Mouse (Mus musculus) heart, postnatal 0 days (tissue): ENCODE measurements around the gene Ankrd44.

Experiments
- CTCF ChIP-seq: IDR thresholded peaks from 2 replicates; pipeline ENCODE4 v1.5.1; 2016; ENCODE audit warnings: antibody characterized with exemption, control low read depth, low read depth
- EP300 ChIP-seq: IDR thresholded peaks from 2 replicates; pipeline ENCODE4 v1.6.1; 2016; ENCODE audit warnings: antibody characterized with exemption, low read depth

DNA sequence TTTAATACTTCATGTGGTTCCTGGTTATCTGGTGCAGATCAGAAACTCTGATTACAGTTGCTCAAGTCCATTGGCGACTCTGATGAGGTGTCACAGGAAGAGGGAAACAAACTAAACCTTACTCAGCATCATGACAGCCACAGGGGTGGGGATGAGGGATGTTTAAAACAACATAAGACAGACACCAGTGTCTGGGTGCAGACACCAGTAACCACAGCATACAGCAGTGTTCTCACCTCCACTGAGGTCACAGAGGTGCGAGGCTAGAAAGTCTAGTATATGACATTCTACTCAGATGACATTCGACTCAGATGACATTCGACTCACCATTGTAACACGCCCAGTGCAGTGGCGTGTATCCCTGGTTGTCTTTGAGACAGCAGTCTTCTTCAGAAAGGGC is 265.5 kb downstream of the Ankrd44 start:
- TF ChIP-seq CTCF (no peak), EP300 (no peak)
